Mouse (Mus musculus) hematopoietic stem cell, adult 5-6 weeks (primary cell): ENCODE results near the gene Phc2. TPM values are rescaled to one million over a fixed set of nuclear protein-coding genes. Genes with fewer than 3 reads are reported as not detected.
A peak's percentile ranks its signal among the peaks of the same experiment; 100 is the strongest.

Source experiments
- ATAC-seq, 2 experiments: fragments of 125-278 bp in 1 of 2; replicated peaks in 1 of 2; 2 replicates each; pipeline ENCODE4 v1.8.0; 2016 to 2017; ENCODE audit warnings: inconsistent platforms in 2 of 2, mild to moderate bottlenecking in 2 of 2, moderate number of reproducible peaks in 2 of 2, low read depth in 1 of 2, moderate TSS enrichment in 1 of 2; ENCODE audit not compliant: low FRiP score in 2 of 2, poor library complexity in 2 of 2, severe bottlenecking in 2 of 2, insufficient read depth in 1 of 2, low TSS enrichment in 1 of 2
- total RNA-seq: library from RNA; stranded (forward); fragments of 172-1452, 232-1000 nt; gene quantifications from 2 replicates; pipeline ENCODE4 v1.2.3, GENCODE M21; 2017

Gene Phc2
- total RNA-seq, 1 experiment from 2014 or later = 18.8 TPM

GRCm38 (mm10) chr4:128743031-128743626 is 88.6 kb downstream of the Phc2 start:
- ATAC-seq = no peak

GRCm38 (mm10) chr4:128745160-128745559 is 90.7 kb downstream of the Phc2 start:
- ATAC-seq = peak; percentile 61 to 63

GRCm38 (mm10) chr4:128747614-128748270 is 93.2 kb downstream of the Phc2 start:
- ATAC-seq = no peak

- ATAC-seq = no peak
Measured at GRCm38 (mm10) chr4:128748309-128748708, 93.8 kb downstream of the Phc2 start.

GRCm38 (mm10) chr4:128751006-128751405 is 96.5 kb downstream of the Phc2 start:
- no peak for ATAC-seq

GRCm38 (mm10) chr4:128752031-128752757 is 97.7 kb downstream of the Phc2 start:
- ATAC-seq = no peak

GRCm38 (mm10) chr4:128753571-128753970 is 99.1 kb downstream of the Phc2 start:
- no peak for ATAC-seq

GRCm38 (mm10) chr4:128755064-128755463 is 100.6 kb downstream of the Phc2 start, which contains the start of gene A3galt2:
Gene A3galt2 (plus strand): TSS chr4:128755364.
- ATAC-seq = no peak

GRCm38 (mm10) chr4:128755900-128756299 is 101.4 kb downstream of the Phc2 start:
- no peak for ATAC-seq

- ATAC-seq = no peak
Measured at GRCm38 (mm10) chr4:128759214-128759613, 104.7 kb downstream of the Phc2 start.

GRCm38 (mm10) chr4:128760029-128760428 is 105.5 kb downstream of the Phc2 start:
- no peak for ATAC-seq

GRCm38 (mm10) chr4:128766929-128767328 is 112.4 kb downstream of the Phc2 start:
- no peak for ATAC-seq

GRCm38 (mm10) chr4:128768120-128768519 is 113.6 kb downstream of the Phc2 start:
- ATAC-seq = 0 out of 4 replicates have a peak, but pooled peaks of 1 of the 2 experiments have one; percentile 29

- no peak for ATAC-seq
Measured at GRCm38 (mm10) chr4:128769569-128770355, 115.3 kb downstream of the Phc2 start.

GRCm38 (mm10) chr4:128770698-128771097 is 116.2 kb downstream of the Phc2 start:
- ATAC-seq = no peak

- ATAC-seq = no peak
Measured at GRCm38 (mm10) chr4:128773820-128774219, 119.3 kb downstream of the Phc2 start.

- no peak for ATAC-seq
Measured at GRCm38 (mm10) chr4:128774467-128774866, 120.0 kb downstream of the Phc2 start.
